Mouse (Mus musculus) ES-E14 (cell line): ENCODE results near the gene Gdpgp1. TPM values are rescaled to one million over a fixed set of nuclear protein-coding genes. Genes with fewer than 3 reads are reported as not detected.

Experiments used
- DNase-seq: peaks from one replicate; pipeline ENCODE4 v3.0.0-alpha.2; 2013; ENCODE audit warnings: low read depth, low spot score
- H3K27ac ChIP-seq: 2 replicates; pipeline ENCODE4 v1.5.1; 2012; ENCODE audit warnings: low read depth, mild to moderate bottlenecking, low read length, moderate library complexity, mixed read lengths; ENCODE audit not compliant: poor library complexity, insufficient read depth, severe bottlenecking
- H3K36me3 ChIP-seq: 2 replicates; pipeline ENCODE4 v1.6.1; 2012; ENCODE audit warnings: mild to moderate bottlenecking, low read length, moderate library complexity, mixed read lengths; ENCODE audit not compliant: control insufficient read depth, poor library complexity, insufficient read depth, severe bottlenecking
- H3K4me1 ChIP-seq, 2 experiments: fragments of 150-350 bp in 1 of 2; sonication (generic) in 1 of 2; 2 replicates each; pipeline ENCODE4 v1.6.1; 2012; ENCODE audit warnings: low read length in 2 of 2, mild to moderate bottlenecking in 1 of 2, mixed read lengths in 1 of 2; ENCODE audit not compliant: control insufficient read depth in 2 of 2, insufficient read depth in 2 of 2, poor library complexity in 1 of 2
- H3K4me3 ChIP-seq, 2 experiments: fragments of 150-350 bp in 1 of 2; sonication (generic) in 1 of 2; 2 replicates each; pipeline ENCODE4 v1.5.1; 2012; ENCODE audit warnings: low read length in 2 of 2, low read depth in 1 of 2, mild to moderate bottlenecking in 1 of 2, mixed read lengths in 1 of 2; ENCODE audit not compliant: insufficient read depth in 1 of 2, poor library complexity in 1 of 2, severe bottlenecking in 1 of 2
- H3K9ac ChIP-seq: 2 replicates; pipeline ENCODE4 v1.6.1; 2012; ENCODE audit warnings: low read depth, mild to moderate bottlenecking, low read length, mixed read lengths; ENCODE audit not compliant: poor library complexity, insufficient read depth, severe bottlenecking
- H3K9me3 ChIP-seq: fragments of 150-350 bp; sonication (generic); 2 replicates; pipeline ENCODE4 v1.6.1; 2012; ENCODE audit warnings: low read depth, mild to moderate bottlenecking, low read length; ENCODE audit not compliant: control insufficient read depth, insufficient read depth
- CHD2 ChIP-seq: IDR thresholded peaks from 2 replicates; pipeline ENCODE4 v1.6.1; 2014; ENCODE audit warnings: mild to moderate bottlenecking, low read depth, low read length, inconsistent platforms
- HCFC1 ChIP-seq: IDR thresholded peaks from 2 replicates; pipeline ENCODE4 v1.6.1; 2012; ENCODE audit warnings: low read length, inconsistent platforms, borderline replicate concordance; ENCODE audit not compliant: insufficient read depth
- MAFK ChIP-seq: IDR thresholded peaks from 2 replicates; pipeline ENCODE4 v1.6.1; 2014; ENCODE audit warnings: mild to moderate bottlenecking, low read depth, low read length, inconsistent platforms; ENCODE audit not compliant: insufficient read depth
- ZC3H11A ChIP-seq: IDR thresholded peaks from 2 replicates; pipeline ENCODE4 v1.6.1; 2012; ENCODE audit warnings: low read depth, mild to moderate bottlenecking, inconsistent platforms, low read length, borderline replicate concordance
- ZNF384 ChIP-seq: IDR thresholded peaks from 2 replicates; pipeline ENCODE4 v1.6.1; 2012; ENCODE audit warnings: low read depth, low read length, inconsistent platforms
- in situ Hi-C, 2 experiments: fragments of 600-800 bp; cut with MboI; formaldehyde crosslinking; loops; one replicate each; pipeline ENCODE4 v1.15.1; 2025; ENCODE audit warnings: low sequenced_read_pairs in 2 of 2, inconsistent platforms in 1 of 2; ENCODE audit not compliant: unreplicated experiment in 2 of 2
- total RNA-seq: library from RNA; depleted of rRNA; stranded (reverse); fragments of 300-350 nt; gene quantifications from 2 replicates; pipeline ENCODE4 v1.2.3, GENCODE M21; 2012

Gene Gdpgp1
- total RNA-seq, 1 experiment = 4.4 TPM

- in situ Hi-C loops = no loop called here
- Histone ChIP-seq H3K9ac (peak overlapping the region; percentile 61; the same call in 1 of the 2 replicates), H3K27ac (peak overlapping the region; percentile 54)
Observed at GRCm38 (mm10) chr7:80208026-80208642, 24.5 kb upstream of the Gdpgp1 start.

GRCm38 (mm10) chr7:80208738-80209430 is 23.8 kb upstream of the Gdpgp1 start:
- no peak overlapping the region; the same call in 1 of the 2 replicates for H3K9ac ChIP-seq
- H3K36me3 ChIP-seq = peaks cover 22% of the 10 kb centered on the region
- no peaks in the 10 kb centered on the region for H3K9me3 ChIP-seq
- peak overlapping the region in 1 of 2 experiments; percentile 12; a peak in 1 of 4 replicates for H3K4me3 ChIP-seq
- in situ Hi-C loops = no loop called here
- no peak for DNase-seq
- TF ChIP-seq ZC3H11A (no peak), MAFK (no peak), CHD2 (no peak), ZNF384 (no peak), HCFC1 (no peak)
- H3K4me1 ChIP-seq = peaks cover 17 to 45% of the 10 kb centered on the region in 2 experiments
- 0 out of 2 replicates have a peak overlapping the region, but pooled peaks have one; percentile 31 for H3K27ac ChIP-seq

More at GRCm38 (mm10) chr7:80208026-80208642, 24.5 kb upstream of the Gdpgp1 start:
- no peak for DNase-seq
- Histone ChIP-seq H3K4me1 (peaks cover 17 to 47% of the 10 kb centered on the region in 2 experiments), H3K4me3 (peak overlapping the region in 1 of 2 experiments; percentile 49; a peak in 3 of 4 replicates), H3K9me3 (no peaks in the 10 kb centered on the region), H3K36me3 (peaks cover 22% of the 10 kb centered on the region)
- no peak for TF ChIP-seq ZNF384
- no peak for TF ChIP-seq CHD2
- no peak for TF ChIP-seq MAFK
- no peak for TF ChIP-seq ZC3H11A
- no peak for TF ChIP-seq HCFC1

DNA sequence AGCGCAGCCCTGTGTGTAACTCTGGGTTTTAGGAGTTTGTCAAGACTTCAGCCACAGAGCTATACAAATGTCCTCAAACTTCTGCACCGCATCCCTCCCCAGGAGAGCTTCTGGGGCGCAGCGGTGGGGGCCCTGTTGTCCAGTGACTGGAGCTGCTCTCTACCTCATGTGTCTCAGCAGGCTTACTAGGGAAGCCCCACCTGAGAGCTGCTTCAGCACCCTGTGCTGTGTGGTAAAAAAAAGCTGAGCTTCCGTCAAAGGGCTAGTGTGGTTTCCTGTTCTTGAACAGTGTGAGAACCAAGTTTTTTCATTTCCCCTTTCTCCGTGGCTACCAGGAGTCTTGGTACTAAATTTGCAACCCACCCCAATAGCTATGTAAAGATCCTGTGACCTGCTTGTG is 23.0 kb upstream of the Gdpgp1 start:
- no peak overlapping the region for H3K9ac ChIP-seq
- TF ChIP-seq HCFC1 (no peak), CHD2 (no peak), MAFK (no peak), ZNF384 (no peak), ZC3H11A (no peak)
- H3K9me3 ChIP-seq = no peaks in the 10 kb centered on the region
- H3K27ac ChIP-seq = no peak overlapping the region
- in situ Hi-C loops = no loop called here
- DNase-seq = no peak
- no peak overlapping the region for H3K4me3 ChIP-seq
- H3K36me3 ChIP-seq = peaks cover 26% of the 10 kb centered on the region
- peaks cover 16 to 42% of the 10 kb centered on the region in 2 experiments for H3K4me1 ChIP-seq

DNA sequence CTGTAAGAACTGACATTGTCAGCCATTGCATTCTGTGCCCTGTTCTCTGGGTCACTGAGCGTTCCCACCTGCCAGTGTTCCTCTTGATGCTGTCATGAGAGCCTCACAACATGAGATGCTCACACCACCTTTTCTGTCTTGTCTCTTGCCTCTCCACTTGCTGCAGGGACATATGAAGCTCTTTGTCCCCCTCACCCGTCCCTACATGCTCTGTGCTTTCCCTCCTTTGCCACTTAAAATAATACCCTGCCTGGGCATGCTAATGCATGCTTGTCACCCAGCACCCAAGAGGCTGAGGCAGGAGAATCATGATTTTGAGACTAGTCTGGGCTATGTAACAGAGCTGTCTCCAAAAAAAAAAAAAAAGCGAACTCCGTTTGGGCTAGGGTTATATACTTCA is 21.7 kb upstream of the Gdpgp1 start:
- in situ Hi-C loops = no loop called here
- TF ChIP-seq ZNF384 (no peak), CHD2 (no peak), HCFC1 (no peak), MAFK (no peak), ZC3H11A (no peak)
- H3K4me1 ChIP-seq = peaks cover 13 to 36% of the 10 kb centered on the region in 2 experiments

More for the DNA sequence above, 21.7 kb upstream of the Gdpgp1 start:
- Histone ChIP-seq H3K4me3 (no peak overlapping the region), H3K9ac (no peak overlapping the region), H3K27ac (no peak overlapping the region), H3K9me3 (no peaks in the 10 kb centered on the region), H3K36me3 (peaks cover 36% of the 10 kb centered on the region)
- no peak for DNase-seq
